Mouse (Mus musculus) embryonic fibroblast, embryonic 13.5 days (primary cell): ENCODE data around the gene Awat1. TPM values are rescaled to one million over a fixed set of nuclear protein-coding genes. Genes with fewer than 3 reads are reported as not detected.
A peak's percentile ranks its signal among the peaks of the same experiment; 100 is the strongest.

Experiments
- H3K27ac ChIP-seq: 2 replicates; pipeline ENCODE4 v1.5.1; 2012; ENCODE audit warnings: low read length, control low read depth, inconsistent platforms; ENCODE audit not compliant: insufficient read depth
- H3K4me1 ChIP-seq: 2 replicates; pipeline ENCODE4 v1.6.1; 2011; ENCODE audit warnings: low read length; ENCODE audit not compliant: control insufficient read depth, insufficient read depth
- H3K4me3 ChIP-seq: 2 replicates; pipeline ENCODE4 v1.5.1; 2011; ENCODE audit warnings: mild to moderate bottlenecking, control low read depth, low read length; ENCODE audit not compliant: insufficient read depth
- CTCF ChIP-seq: IDR thresholded peaks from 2 replicates; pipeline ENCODE4 v1.5.1; 2011; ENCODE audit warnings: mild to moderate bottlenecking, control low read depth, low read length, moderate library complexity, borderline replicate concordance; ENCODE audit not compliant: insufficient read depth
- POLR2A ChIP-seq: IDR thresholded peaks from 2 replicates; pipeline ENCODE4 v1.6.1; 2011; ENCODE audit warnings: low read depth, mild to moderate bottlenecking, control low read depth, low read length, moderate library complexity
- polyA plus RNA-seq: library from polyadenylated mRNA; stranded (reverse); fragments of >200 nt; gene quantifications from 2 replicates; pipeline ENCODE4 v1.2.4, GENCODE M21; 2011; ENCODE audit warnings: low read depth; ENCODE audit not compliant: missing spikeins, insufficient read length

The Awat1 gene
- polyA plus RNA-seq, 1 experiment, result not detected

- no peaks in the 10 kb centered on the region for H3K4me1 ChIP-seq
- peak overlapping the region; percentile 69; the same call in 1 of the 2 replicates for H3K27ac ChIP-seq
- H3K4me3 ChIP-seq, result peak overlapping the region; percentile 83
- TF ChIP-seq POLR2A (no peak), CTCF (no peak)
Measured at GRCm38 (mm10) chrX:100625146-100625545, 53.1 kb downstream of the Awat1 start.

- no peak for TF ChIP-seq POLR2A
- no peak for TF ChIP-seq CTCF
- no peaks in the 10 kb centered on the region for H3K4me1 ChIP-seq
- peak within 1 kb of the TSS; percentile 69 for H3K27ac ChIP-seq
- H3K4me3 ChIP-seq, result peak within 1 kb of the TSS; percentile 84
Measured at GRCm38 (mm10) chrX:100625546-100625801, 53.4 kb downstream of the Awat1 start, which contains the start of gene Kif4. TSS of gene Kif4 (plus strand) at chrX:100625737.

- peak; percentile 85 for TF ChIP-seq POLR2A
- TF ChIP-seq CTCF, result no peak
- Histone ChIP-seq H3K27ac (peak within 1 kb of the TSS; percentile 69), H3K4me3 (peak within 1 kb of the TSS; percentile 84), H3K4me1 (no peaks in the 10 kb centered on the region)
Measured at GRCm38 (mm10) chrX:100625802-100626793, 54.0 kb downstream of the Awat1 start, which contains the start of gene Pdzd11. TSS of gene Pdzd11 (minus strand) at chrX:100626568.

Other genes with a start within 250 kb of the Awat1 start
- not detected in 2 replicates for gene Otud6a, start 143.2 kb upstream of the Awat1 start, polyA plus RNA-seq
- 0.50 TPM in 1 of 2 replicates, not detected in the other for gene Awat2, start 129.5 kb upstream of the Awat1 start, polyA plus RNA-seq
- gene Igbp1, start 78.0 kb upstream of the Awat1 start, polyA plus RNA-seq, result 51.9 and 66.7 TPM in 2 replicates
- gene Dgat2l6, start 47.4 kb upstream of the Awat1 start, polyA plus RNA-seq, result not detected in 2 replicates
- gene P2ry4, start 22.6 kb downstream of the Awat1 start, polyA plus RNA-seq, result 0.12 TPM in 1 of 2 replicates, not detected in the other
- not detected in 2 replicates for gene Arr3, start 33.2 kb downstream of the Awat1 start, polyA plus RNA-seq
- gene Kif4, start 53.5 kb downstream of the Awat1 start, polyA plus RNA-seq, result 24.7 and 29.8 TPM in 2 replicates
- gene Pdzd11, start 54.3 kb downstream of the Awat1 start, polyA plus RNA-seq, result 80.6 and 82.3 TPM in 2 replicates
- gene Gdpd2, start 157.6 kb downstream of the Awat1 start, polyA plus RNA-seq, result 0.80 and 3.5 TPM in 2 replicates
- gene Dlg3, start 195.5 kb downstream of the Awat1 start, polyA plus RNA-seq, result 37.7 and 45.0 TPM in 2 replicates